Mouse (Mus musculus) heart, adult 18-20 months (tissue): ENCODE results near the gene Hmmr. TPM values are rescaled to one million over a fixed set of nuclear protein-coding genes. Genes with fewer than 3 reads are reported as not detected.
A peak's percentile ranks its signal among the peaks of the same experiment; 100 is the strongest.

Experiments
- DNase-seq, 2 experiments: peaks; one replicate each; pipeline ENCODE4 v3.0.0; 2021 to 2022; ENCODE audit warnings: mixed read lengths in 1 of 2
- total RNA-seq, 2 experiments: library from RNA; stranded (reverse); gene quantifications; 2 replicates each; pipeline ENCODE4 v1.2.3; 2021

The Hmmr gene
- total RNA-seq, 2 experiments from 2014 or later: 0.25 to 0.49 TPM

DNA sequence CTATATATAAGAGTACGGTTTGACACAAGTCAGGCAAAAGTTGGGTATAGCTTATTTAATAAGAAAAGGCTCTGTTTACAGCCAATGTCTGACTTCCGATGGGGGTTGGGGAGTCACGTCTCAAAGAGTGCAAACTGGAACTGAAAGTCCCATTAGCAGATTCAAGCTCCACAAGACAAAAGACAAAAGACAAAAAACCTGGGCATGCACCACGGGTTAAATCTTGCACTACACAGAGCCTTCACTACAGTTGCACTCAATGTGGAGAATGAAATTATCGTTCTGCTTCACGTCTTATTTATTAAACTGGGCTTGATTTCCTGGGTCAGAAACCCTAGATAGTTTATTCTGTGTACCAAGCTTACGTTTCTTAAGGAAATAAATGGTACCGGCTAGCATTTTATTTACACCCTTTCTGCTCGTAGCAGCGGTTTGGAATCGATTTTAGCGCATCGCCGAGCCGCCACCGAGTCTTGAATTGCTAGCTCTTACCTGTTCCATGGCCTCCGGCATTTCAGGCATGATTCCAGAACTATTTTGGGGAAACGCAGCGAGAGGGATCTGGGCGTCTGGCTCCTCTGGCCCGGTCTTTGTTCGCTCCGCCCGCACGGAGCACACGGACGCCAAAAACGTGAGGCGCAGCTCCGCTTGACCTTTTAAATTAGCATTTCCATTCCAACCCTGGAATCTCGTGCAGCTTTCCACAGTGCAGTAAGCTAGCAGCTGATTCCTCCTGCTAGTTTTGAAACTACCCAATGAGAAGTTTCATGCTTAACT lies 38.7 kb downstream of the Hmmr start:
- DNase-seq: peak; percentile 83 to 88

DNA sequence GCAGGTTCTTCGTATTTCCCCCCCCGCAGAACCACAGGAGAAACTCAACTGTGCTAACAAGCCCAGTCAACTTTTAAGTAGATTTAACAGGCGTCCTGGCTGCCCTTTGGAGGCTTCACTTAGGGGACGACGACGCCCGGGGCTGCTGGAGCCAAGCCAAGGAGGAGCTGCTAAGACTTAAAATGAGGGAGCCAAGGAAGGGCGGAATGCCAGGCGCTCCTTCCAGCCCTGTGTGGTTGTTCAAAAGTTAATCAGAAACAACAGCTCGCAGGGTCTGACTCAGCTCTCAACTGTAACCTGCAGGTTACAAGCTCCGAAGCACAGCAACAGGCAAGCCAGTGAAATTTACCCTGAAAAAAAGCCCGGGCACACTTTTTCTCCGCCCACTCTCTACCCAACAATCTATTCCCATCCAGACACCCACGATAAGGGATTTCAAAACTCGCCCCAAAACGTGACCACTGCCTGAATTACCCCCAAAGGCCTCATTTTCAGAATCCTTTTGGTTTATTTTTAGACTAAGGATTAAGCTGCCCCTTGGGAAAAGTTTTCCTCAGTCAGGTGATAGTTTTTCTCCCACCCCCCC lies 39.8 kb downstream of the Hmmr start:
- DNase-seq: peak; percentile 69 to 79

DNA sequence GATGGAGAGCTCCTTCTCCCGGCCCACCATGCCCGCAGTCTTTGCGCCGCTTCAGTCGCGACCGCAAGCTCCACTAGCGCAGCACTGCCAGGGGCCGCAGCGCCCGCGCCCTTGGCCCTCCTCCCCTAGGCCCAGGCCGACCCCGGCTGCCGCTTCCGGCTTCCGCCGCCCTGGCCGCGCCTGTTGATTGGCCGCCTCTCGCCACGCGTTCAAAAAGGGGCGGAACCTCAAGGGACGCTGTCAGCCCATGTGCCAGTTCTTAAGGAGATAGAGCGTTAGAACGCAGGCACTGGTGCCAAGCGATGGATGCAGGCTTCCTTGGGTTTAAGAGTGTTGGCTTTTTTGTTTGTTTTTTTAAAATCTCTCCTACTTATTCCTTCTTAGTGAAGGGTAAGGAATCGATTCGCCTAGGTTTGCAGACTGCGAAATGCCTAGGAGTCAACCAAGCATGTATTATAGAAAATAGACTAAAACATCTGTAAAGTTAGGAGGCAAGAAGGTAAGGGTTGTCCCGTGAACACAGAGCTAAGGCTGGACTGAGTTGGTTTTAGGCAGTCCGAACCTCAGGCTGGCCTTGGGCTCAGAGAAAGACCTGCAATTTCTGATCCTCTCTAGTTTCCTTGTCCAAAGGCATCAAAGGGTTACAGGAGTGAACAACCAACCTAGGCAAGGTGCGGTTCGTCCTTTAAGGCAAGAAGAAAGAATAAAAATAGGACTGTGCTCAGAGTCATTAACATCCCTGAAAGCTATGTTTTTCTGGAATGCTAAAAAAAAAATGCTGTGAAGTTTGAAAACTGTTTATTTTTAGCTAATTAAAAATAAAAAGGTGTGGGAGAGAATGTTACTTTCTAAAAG lies 40.5 kb downstream of the Hmmr start:
- peak; percentile 95 to 97 for DNase-seq

DNA sequence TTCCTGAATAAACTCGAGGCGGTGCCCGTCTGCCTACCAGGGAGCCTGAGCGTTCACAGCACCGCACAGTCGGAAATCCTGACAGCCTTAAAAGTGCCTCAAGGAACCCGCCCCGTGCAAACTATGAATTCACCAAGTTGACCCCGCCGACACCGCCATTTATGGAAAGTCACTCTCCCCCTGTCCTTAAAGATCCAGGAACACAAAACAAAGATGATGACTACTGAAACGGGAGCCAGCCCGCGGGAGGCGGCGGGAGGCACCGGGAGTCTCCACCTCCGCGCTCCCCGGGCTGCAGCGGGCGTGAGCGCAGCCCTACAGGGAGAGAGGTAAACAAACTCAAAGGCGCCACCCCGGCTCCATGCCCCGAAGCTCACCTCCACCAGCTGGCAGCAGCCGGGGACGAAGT lies 41.1 kb downstream of the Hmmr start:
- DNase-seq: no peak

DNA sequence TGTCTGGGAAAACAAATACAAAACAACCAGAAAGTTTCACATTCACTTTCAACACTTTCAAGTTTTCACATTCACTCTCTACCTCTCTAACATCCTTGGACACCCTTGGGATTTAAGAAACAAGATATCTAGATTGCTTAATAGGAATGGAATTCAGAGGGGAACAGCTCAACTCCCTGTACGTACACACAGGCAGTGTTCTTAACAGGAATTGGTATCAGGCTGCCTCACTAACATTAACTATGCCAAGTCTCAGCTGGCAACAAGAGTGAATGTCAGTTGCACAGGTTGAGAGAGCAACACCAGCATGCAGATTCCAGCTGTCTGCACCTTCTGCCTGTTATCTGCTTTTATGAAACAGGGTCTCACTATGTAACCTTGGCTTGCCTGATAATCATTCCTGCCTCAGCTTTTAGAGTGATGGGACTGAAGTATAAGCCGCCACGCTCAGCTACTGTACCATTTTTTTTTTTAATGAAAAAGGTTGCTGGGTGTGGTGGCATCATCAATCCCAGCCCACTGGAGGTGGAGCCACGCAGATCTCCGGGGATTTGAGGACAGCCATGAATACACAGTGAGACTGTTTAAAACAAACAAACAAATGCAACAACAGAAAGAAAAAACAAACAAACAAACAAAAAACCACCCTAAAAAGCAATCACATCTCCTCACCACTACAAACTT lies 42.6 kb downstream of the Hmmr start:
- peak; percentile 37 to 40 for DNase-seq

DNA sequence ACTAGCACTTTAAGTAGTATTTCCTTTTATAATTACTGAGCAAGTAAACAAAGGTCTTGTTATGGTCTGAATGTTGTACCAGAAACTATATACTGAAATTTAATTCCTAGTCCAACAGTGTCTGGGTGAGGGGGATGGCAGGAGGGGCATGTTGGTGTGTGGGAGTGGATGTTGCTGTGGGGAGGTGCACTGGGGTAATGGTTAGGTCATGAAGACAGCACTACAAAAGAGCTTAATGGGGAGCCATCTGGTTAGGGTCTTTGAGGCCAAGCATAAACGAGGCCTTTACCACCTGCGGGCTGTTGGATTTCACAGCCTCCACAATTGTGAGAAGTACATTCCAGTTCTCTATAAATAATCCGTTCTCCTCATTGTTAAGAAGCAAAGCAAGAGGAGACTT lies 49.9 kb downstream of the Hmmr start:
- DNase-seq: no peak

DNA sequence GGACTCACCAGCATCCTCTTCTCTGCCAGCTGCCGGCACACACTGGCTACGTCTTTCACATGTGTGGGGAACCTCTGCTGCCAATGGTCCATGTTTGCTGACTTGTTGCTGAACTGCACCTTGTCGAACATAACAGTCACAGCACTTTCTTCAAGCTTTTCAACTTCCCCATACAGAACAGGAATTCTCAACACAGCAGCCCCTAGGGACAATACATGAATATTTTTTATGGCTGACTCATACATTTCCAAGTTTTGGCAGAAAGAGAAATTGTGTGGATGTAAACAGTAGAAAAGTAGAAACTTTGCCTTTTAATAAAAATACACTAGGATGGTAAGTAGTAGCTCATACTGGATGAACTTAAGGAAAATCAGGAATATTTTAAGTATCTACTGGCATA lies 50.8 kb downstream of the Hmmr start:
- no peak for DNase-seq

DNA sequence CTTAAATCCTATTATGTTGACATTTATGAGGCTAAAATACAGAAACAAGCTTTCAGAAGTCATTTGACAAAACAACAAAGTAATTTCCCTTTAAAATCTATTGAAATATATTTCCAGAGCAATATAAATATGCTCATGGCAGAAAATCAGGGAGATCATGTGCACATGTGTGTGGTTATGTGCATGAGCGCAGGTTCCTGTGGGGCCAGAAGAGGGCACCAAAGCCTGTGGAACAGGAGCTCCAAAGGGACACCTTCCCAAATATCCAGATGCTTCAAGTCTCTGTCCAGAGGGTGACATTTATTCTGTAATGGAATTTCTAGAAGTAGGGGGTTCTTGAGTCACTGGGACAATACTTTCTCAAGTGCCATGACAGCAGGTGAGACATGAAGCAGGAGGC lies 56.1 kb downstream of the Hmmr start:
- no peak for DNase-seq

DNA sequence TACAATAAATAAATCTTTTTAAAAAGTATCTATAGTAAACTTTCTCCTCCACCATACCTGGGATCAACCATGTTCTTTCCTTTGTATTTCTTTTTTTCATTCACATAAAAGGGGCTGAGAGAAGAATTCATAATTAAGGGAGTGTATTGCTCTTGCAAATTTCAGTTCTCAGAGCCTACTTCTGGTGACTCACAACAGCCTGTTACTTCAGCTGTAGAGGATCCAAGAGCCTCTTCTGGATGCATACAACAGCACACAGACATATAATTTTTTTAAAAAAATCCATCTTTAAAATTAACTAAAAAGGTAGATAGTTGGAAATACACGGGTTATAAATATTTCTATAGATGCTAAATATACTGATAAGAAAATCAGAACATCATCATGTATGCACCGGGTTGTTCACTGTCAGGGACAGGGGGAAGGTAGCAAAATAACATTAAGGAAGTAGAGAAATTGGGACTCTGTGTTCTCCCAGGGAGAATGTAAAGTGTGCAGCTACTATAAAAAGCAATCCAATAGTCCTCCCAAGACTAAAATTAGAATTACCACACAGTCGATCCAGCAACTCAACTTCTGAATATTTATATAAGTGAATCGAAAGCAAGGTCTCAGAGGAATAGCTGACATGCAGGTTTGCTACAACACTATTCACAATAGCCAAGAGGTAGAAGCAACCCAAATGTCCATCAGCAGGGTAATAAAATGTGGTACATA lies 58.0 kb downstream of the Hmmr start:
- DNase-seq: no peak

Other genes with a start within 250 kb of the Hmmr start
- gene Mat2b, start 38.2 kb downstream of the Hmmr start, total RNA-seq: 10 to 100 TPM; 94.5 to 96.3 TPM
- gene Nudcd2, start 245 bp upstream of the Hmmr start, total RNA-seq: 10 to 100 TPM; 14.0 to 16.8 TPM
- gene Ccng1, start 21.9 kb upstream of the Hmmr start, total RNA-seq: 100 to 1,000 TPM; 495 to 546 TPM